Mouse (Mus musculus) Muller cell, postnatal 12 days (primary cell): ENCODE measurements around the gene Simc1.

Experiments used
- DNase-seq: peaks from one replicate; pipeline ENCODE4 v3.0.0-alpha.2; 2015; ENCODE audit errors: inconsistent ontology term

Simc1 gene

GRCm38 (mm10) chr13:54532134-54532533 is 28.6 kb downstream of the Simc1 start:
- no peak for DNase-seq

- DNase-seq = no peak
Measured at GRCm38 (mm10) chr13:54548036-54548435, 44.5 kb downstream of the Simc1 start.

DNA sequence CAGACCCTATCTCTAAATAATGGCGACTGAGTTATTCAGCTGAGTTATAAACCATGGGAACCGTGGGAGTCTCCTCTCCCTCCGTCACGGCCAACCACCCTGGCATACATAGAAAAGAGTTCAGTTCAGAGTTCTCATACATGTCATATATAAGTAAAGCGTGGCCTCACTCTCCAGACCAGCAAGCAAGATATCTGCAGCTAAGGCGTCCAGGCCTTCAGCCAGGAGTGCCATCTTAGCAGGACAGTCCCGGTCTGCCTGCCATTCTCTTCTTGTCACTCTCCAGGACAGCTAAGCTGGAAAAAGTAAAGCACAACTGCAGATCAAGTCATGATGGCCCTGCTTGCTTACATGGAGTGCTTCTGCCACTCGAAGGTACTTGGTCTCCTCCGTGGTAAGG is 52.6 kb downstream of the Simc1 start:
- no peak for DNase-seq

- no peak for DNase-seq
Measured at GRCm38 (mm10) chr13:54556796-54557195, 53.2 kb downstream of the Simc1 start.

- no peak for DNase-seq
Measured at GRCm38 (mm10) chr13:54557652-54558051, 54.1 kb downstream of the Simc1 start.

DNA sequence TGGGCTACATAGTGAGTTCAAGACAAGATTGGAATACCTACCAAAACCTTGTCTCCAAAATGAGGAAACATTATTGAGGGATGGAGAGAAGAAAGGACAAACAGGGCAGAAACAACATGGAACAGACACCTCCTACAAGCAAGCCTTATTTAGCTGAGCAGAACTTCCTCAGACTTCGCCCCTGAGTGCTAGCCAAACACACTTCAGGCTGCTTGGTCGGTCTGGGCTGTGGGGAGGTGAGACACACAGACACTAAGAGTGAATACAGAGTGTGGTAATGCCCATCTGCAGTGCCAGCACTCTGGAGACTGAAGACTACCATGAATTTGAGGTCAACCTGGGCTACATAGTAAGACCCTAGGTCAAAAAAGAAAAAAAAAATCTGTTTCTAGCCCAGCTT is 56.1 kb downstream of the Simc1 start:
- DNase-seq = no peak

GRCm38 (mm10) chr13:54560608-54561007 is 57.0 kb downstream of the Simc1 start:
- no peak for DNase-seq

DNA sequence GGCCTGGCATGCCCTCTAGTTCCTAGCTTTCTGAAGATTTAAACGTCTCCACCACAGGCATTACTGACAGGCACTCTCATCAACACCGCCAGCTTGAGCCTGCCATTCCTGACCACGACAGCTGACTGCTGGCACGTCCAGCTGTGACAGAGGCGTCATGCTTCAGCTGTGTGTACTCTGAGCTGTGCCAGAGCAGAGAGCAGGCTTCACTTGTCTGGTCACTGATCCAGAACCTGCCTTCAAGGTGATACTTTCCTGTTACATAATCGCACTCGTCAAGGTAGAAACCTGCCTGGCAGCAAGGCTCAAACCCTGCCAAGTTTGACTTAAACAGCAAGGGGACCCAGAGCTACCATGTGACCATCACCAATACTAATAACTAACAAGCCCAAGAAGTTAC is 59.0 kb downstream of the Simc1 start:
- no peak for DNase-seq

DNA sequence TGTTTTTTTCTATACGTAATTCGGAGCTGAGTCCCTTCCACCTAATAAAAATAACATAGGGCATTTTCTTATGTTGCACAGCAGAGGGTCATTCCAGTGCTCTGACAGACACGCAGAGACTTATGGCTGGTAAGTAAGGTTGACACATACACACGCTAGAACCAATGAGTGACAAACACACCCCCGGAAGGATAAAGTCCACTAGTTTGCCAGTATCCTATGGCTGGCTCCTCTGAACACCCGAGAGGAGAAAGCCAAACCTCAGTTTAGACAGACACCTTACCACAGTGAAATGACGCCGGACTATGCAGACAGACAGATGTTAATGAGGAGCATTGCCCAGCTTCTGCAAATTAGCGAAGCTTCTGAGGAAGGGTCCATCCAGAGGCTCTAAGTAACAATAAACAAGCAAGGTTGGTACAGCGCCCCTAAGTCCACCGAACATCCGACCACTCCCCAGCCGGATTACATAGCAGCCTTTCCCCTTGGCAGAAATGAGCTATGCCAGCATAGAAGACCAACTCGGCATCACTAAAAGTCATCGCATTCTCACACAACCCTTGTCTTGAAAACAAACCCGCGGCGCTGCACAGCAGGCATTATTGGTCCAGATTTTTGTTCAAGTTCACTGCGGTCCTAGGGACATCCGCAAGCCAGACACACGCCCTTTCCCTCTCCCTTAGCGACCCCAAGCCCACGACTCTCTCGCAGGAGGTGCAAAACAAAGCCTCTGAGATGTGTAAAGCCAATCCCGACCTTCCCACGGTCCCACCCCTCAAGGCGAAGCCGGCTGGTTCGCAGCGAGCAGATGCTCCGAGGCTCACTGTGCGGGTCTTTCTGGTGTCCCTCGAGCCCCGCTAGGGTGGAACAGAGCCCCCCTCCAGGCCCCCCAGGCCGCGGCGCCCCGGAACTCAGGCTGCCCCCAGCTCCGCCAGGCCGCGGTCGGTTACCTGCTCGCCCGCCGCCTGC is 60.9 kb downstream of the Simc1 start:
- DNase-seq = peak; percentile 47

- DNase-seq = peak; percentile 92
Measured at GRCm38 (mm10) chr13:54565201-54565581, 61.6 kb downstream of the Simc1 start, which contains the start of gene 4833439L19Rik. TSS of gene 4833439L19Rik (minus strand) at chr13:54565435.

GRCm38 (mm10) chr13:54565594-54566345 is 62.2 kb downstream of the Simc1 start:
- DNase-seq = no peak

DNA sequence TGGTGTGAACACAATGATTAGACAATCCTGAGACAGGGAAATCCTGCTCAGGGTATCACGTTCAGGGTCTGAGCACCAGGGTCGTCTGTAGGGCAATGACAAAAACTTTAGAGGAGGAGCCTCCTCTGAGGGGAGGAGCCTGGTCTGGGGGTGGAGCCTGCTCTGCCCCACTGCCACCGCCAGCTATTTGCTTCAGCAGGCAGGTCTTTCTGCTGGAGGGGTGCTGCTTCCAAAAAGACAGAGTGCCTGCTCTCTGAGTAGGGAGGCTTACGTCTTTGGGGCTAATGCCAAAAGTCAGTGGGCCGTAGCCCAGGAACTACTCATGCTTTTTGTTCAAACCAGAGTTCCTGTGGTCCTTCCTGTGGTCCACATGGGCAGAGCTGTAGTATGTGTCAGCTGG is 64.8 kb downstream of the Simc1 start:
- no peak for DNase-seq

DNA sequence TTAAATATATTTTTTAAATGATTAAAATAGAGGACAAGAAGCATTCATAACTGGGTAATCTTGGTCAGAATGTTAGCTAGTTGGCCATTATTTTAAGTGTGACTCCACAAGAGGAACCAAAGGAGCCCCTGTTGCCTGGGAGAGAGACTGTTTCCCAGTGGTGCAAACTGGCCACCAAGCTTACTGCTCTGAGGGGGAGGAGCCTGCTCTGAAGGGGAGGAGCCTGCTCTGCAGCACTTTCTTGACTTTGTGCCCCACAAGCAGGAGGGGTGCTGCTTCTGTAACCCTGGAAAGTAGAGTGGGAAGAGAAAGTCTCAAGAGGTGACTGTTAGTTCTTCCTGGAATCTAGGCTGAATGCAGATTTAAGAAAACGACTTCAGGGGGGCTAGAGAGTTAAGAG is 65.7 kb downstream of the Simc1 start:
- no peak for DNase-seq

- no peak for DNase-seq
Measured at GRCm38 (mm10) chr13:54570736-54571135, 67.2 kb downstream of the Simc1 start.

DNA sequence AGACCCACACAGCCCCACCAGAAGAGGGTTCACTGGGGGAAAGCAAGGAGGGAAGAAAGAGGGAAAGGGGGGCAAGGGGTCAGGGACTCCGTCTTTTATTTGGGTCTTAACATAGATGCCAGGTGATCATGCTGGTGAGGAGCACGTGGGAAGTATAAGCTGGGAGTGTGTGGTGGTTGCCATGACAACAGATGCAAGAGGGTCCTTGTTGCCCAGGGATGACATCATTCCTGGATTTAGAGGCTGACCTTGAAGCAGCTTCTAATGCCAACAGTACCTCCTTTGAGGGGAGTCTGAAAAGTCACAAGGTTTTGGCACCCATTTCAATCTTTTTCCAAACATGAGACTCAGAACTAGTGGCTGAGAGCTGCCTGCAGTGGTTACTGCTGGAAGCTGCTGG is 68.1 kb downstream of the Simc1 start:
- no peak for DNase-seq

DNA sequence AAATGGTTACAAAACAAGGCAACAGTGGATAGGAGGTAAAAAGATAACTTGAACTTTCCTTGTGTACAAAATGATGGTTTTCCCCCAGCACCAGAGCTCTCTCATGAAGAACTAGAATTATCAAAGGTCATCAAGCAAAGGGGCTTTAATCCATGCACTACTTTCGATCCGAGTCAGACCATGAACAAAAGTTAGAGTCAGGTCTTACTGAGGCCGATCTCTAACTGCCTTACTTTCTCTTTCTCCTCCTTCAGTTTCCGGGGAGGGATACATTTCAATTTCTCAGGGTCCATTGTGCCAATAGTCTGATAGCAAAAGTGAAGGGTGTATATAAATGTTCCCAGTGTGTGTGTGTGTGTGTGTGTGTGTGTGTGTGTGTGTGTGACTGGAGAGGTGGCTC is 69.0 kb downstream of the Simc1 start:
- DNase-seq = no peak

DNA sequence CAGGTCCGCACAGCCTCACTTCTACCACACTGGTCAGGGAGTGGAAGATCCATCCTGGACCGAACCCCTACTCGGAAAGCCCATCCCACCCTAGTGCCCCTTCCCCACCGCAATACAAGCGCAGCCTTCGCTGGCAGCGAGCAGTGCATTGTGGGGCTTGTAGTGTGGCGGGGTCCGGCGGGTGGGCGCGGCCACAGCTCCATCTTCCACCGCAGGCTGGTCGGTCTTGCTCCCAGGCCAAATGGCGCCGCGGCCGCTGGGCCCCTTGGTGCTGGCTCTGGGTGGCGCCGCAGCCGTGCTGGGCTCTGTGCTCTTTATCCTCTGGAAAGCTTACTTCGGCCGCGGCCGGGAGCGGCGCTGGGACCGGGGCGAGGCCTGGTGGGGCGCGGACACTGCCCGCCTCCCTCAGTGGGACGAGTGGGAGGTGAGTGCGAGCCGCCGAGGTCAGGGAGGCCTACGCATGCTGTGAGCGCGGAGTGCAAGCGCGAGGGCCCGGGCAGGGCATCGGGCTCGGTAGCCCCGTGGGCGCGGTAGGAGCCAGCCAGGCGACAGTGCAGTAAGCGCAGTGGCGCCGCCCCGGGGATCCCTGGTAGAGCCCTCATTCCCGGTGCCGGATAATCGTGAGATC is 71.4 kb downstream of the Simc1 start, which contains the start of gene Arl10:
TSS of gene Arl10 (plus strand) at position 162 of the 628 bp plus-strand sequence.
- DNase-seq = peak; percentile 86

DNA sequence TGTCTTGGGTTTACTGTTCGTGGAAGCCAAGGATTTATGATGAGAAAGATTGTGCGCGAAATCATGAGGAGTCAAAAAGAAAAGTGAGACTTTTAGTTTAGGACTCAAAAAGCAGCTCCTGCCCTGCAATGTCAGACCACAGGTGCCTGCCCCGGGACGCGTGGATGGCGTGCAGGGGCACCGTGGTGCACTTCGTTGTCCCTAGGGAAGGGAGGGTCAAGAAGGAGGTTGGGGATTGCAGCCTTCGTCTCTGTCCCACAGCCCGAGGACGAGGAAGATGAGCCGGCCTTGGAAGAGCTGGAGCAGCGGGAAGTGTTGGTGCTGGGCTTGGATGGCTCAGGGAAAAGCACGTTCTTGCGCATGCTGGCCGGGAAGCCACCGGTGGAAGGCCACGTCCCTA is 71.9 kb downstream of the Simc1 start:
- no peak for DNase-seq

DNA sequence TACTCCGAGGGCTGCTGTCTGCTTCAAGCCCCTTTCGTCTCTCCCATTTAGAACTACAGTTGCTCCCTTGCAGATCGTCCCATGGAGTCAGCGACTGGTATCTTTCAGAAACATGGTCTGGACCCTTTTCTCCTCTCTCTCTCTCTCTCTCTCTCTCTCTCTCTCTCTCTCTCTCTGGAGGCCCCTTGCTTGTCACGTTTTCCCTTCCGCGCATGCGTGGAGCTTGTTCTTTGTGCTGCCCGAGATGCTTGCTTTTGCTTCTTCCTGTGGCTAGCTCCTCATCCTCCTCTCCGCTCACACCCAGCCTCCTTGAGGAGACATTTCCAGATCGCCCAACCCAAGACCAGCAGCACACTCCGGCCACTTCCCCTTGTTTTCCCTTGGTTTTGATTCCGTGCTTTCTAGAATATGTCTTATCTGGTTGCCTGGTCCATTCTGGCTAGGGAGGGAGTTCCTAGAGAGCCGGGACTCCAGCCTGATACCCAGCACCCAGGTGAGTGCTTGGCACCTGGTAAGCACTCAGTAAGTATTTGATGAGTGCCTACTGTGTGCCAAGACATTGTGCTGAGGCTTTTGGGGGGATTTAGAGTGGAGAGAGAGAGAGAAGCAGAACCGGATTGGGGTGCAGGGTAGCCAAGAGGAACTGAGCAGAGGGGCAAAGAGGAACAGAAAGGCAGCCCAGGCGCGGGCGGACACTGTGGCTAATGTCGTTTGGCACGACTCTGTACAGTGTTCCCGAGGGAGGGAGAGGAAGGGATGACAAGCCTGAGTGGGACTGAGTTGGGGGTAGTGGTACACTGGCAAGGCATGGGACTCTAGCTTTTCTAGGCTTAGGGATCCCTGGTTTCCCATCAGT is 74.3 kb downstream of the Simc1 start:
- DNase-seq = no peak

- DNase-seq = peak; percentile 46
Measured at GRCm38 (mm10) chr13:54581385-54581784, 77.8 kb downstream of the Simc1 start.

DNA sequence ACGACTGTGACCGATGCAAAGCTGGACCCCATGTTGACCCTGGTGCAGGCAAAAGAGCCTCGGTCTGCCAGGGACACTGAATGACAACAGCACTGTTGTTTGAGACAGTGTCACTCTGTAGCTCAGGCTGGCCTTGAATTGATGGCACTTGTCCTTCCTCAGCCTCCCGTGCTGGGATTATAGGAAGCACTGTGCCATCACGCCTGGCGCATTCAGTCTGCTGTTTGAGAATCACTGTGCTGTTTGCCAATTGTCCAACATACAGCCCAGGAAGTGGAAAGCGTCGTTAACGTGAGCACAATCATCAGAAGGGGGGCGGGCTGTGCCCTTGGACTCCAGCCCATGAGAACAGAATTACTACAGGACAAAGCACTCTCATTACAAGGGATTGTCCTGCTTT is 78.5 kb downstream of the Simc1 start:
- peak; percentile 92 for DNase-seq
